ENCODE assay signal across 30 mouse cellular contexts in genomic region chr12:16655604-16656003, GRCm38 (mm10). TPM values are rescaled to one million over a fixed set of nuclear protein-coding genes. Genes with fewer than 3 reads are reported as not detected.
DNase-seq lines count a peak whose midpoint lies in the region; TF ChIP-seq lines count a peak whose summit lies in the region.
"Had no signal": no experiment of that assay in that cellular context is flagged by ENCODE, and none has a peak within 500 bp of the region (broad histone marks: within the 10 kb centered on the region; RNA-seq: fewer than 3 reads in every experiment).

No protein-coding gene starts in this region.

- peaks cover 3% of the 10 kb centered on the region; the same call in 1 of the 2 replicates for H3K4me1 ChIP-seq in lung, adult 2 months (ENCODE audit: control insufficient read depth, insufficient read depth, low read length)
- no peaks in the 10 kb centered on the region for H3K4me1 ChIP-seq in cerebellum, adult 2 months (ENCODE audit: control insufficient read depth, insufficient read depth, low read length)

- H3K27ac ChIP-seq in layer of hippocampus, adult 2 months, result peak overlapping the region; percentile 80
- no peak overlapping the region for H3K27ac ChIP-seq in cerebellum, adult 2 months (ENCODE audit: insufficient read depth, low read length)
- H3K27ac ChIP-seq: embryonic facial prominence, embryonic 13.5 days; embryonic facial prominence, embryonic 15.5 days; forebrain, embryonic 10.5 days; forebrain, embryonic 13.5 days; forebrain, embryonic 15.5 days had no signal

- DNase-seq in layer of hippocampus, adult 2 months (ENCODE audit: low spot score in 2 of 2), result no peak
- no peak for DNase-seq in layer of hippocampus, adult 18-20 months (ENCODE audit: low spot score in 2 of 2)
- peak; percentile 36 to 60 for DNase-seq in lung, adult 18-20 months
- DNase-seq in lung, adult 2 months, result no peak
- peak; percentile 47 for DNase-seq in MN1 (ENCODE audit: low spot score)
- peak; percentile 28 for DNase-seq in adipocyte (ENCODE audit: low spot score)
- DNase-seq in urinary bladder, postnatal 4 days (ENCODE audit: low spot score in 2 of 2), result no peak
- no peak for DNase-seq in cerebellum, adult 2 months
- DNase-seq: adrenal gland, adult 2 months; adrenal gland, postnatal 10 days; adrenal gland, postnatal 25 days; cerebellum, adult 11 months; cerebellum, adult 18-20 months; cerebellum, adult 9-10 months; cerebellum, postnatal 10 days; cerebellum, postnatal 25 days; embryo, embryonic 11 days; forebrain, postnatal 0 days had no signal

- 72% methylated on average over 4 of the region's 4 CpGs for WGBS in lung, adult 2 months
- 86% methylated on average over 4 of the region's 4 CpGs for WGBS in cerebellum, adult 2 months

- no peak for TF ChIP-seq CTCF in layer of hippocampus, adult 2 months (conservative IDR thresholded peaks at IDR 0.05)
- no peak for TF ChIP-seq CTCF in lung, adult 2 months (IDR thresholded peaks at IDR 0.05; ENCODE audit: insufficient read depth, low read length)
- TF ChIP-seq CTCF in cerebellum, adult 2 months (IDR thresholded peaks at IDR 0.05; ENCODE audit: borderline replicate concordance, insufficient read depth, low read depth, low read length), result no peak

- H3K27me3 ChIP-seq in cerebellum, adult 2 months (ENCODE audit: control insufficient read depth, insufficient read depth, low read length), result no peaks in the 10 kb centered on the region

- TF ChIP-seq POLR2A in lung, adult 2 months (IDR thresholded peaks at IDR 0.05; ENCODE audit: borderline replicate concordance, extremely low read depth, low read depth, low read length), result no peak
- TF ChIP-seq POLR2A in cerebellum, adult 2 months (IDR thresholded peaks at IDR 0.05; ENCODE audit: borderline replicate concordance, insufficient read depth, low read length), result no peak

- peak overlapping the region; percentile 51 for H3K4me3 ChIP-seq in layer of hippocampus, adult 2 months
- no peak overlapping the region for H3K4me3 ChIP-seq in lung, adult 2 months (replicated peaks; ENCODE audit: extremely low read depth, low read depth, low read length)
- H3K4me3 ChIP-seq in cerebellum, adult 2 months (replicated peaks; ENCODE audit: insufficient read depth, low read depth, low read length), result no peak overlapping the region
- H3K4me3 ChIP-seq: embryonic facial prominence, embryonic 13.5 days; embryonic facial prominence, embryonic 15.5 days; erythroblast, embryonic 14.5 days; forebrain, embryonic 10.5 days; forebrain, embryonic 13.5 days; forebrain, embryonic 15.5 days had no signal

RNA-seq across cellular contexts. Expression of gene Ntsr2, which starts 2.4 kb away (rescaled TPM):
- 100 to 1,000 TPM; 189 to 208 TPM for total RNA-seq in layer of hippocampus, adult 2 months (2021)
- total RNA-seq in layer of hippocampus, adult 18-20 months (2021), result 100 to 1,000 TPM; 161 to 186 TPM
- polyA plus RNA-seq in lung, adult 2 months (2012; rRNA removed), result 0.97 and 1.0 TPM in 2 replicates
- 243 and 262 TPM in 2 replicates for polyA plus RNA-seq in cerebellum, adult 2 months (2012; rRNA removed)
- total RNA-seq: ES-E14, MEL had no signal
- polyA plus RNA-seq: activated CD4-positive, CD25-positive, alpha-beta regulatory T cell, adult 4 months; C2C12; embryonic facial prominence, embryonic 11.5 days; embryonic facial prominence, embryonic 13.5 days; embryonic facial prominence, embryonic 15.5 days; erythroblast, embryonic 14.5 days; forebrain, embryonic 10.5 days; Patski had no signal

RNA-seq across cellular contexts. Expression of gene Lpin1, which starts 44.8 kb away (rescaled TPM):
- total RNA-seq in layer of hippocampus, adult 2 months (2021), result 10 to 100 TPM; 25.3 to 27.6 TPM
- 10 to 100 TPM; 27.3 TPM for total RNA-seq in layer of hippocampus, adult 18-20 months (2021)
- 23.7 and 29.1 TPM in 2 replicates for polyA plus RNA-seq in lung, adult 2 months (2012; rRNA removed)
- polyA plus RNA-seq in cerebellum, adult 2 months (2012; rRNA removed), result 37.2 and 38.6 TPM in 2 replicates

Comparison
In these comparisons a context has a peak if more than half of its experiments do, and no peak if none do; other contexts are left out.
1. DNase-seq: peak in lung, adult 18-20 months (2 of 2), MN1 (single experiment) and adipocyte (single experiment); none in layer of hippocampus, adult 2 months (0 of 2), layer of hippocampus, adult 18-20 months (0 of 2), lung, adult 2 months (single experiment), urinary bladder, postnatal 4 days (0 of 2) and cerebellum, adult 2 months (0 of 2).